Mouse (Mus musculus) limb, embryonic 11.5 days (tissue): ENCODE measurements around the gene Smim24. TPM values are rescaled to one million over a fixed set of nuclear protein-coding genes. Genes with fewer than 3 reads are reported as not detected.

Source experiments
- ATAC-seq: fragments of 200-750 bp; cut with Nextera tagmentation; 2 replicates; pipeline ENCODE4 v1.8.0; 2017; ENCODE audit warnings: low read depth; ENCODE audit not compliant: insufficient number of reproducible peaks, low FRiP score, low TSS enrichment
- DNase-seq: peaks from one replicate; pipeline ENCODE4 v3.0.0-alpha.2; 2015; ENCODE audit warnings: low spot score
- H3K27ac ChIP-seq: fragments of 300-500 bp; sonication (generic); replicated peaks from 2 replicates; pipeline ENCODE4 v1.5.1; 2014; ENCODE audit warnings: low read depth, mild to moderate bottlenecking, low read length
- H3K27me3 ChIP-seq: fragments of 300-500 bp; sonication (generic); 2 replicates; pipeline ENCODE4 v1.6.1; 2014; ENCODE audit warnings: mild to moderate bottlenecking, low read length, mixed read lengths; ENCODE audit not compliant: control insufficient read depth, insufficient read depth
- H3K36me3 ChIP-seq: fragments of 300-500 bp; sonication (generic); 2 replicates; pipeline ENCODE4 v1.6.1; 2014; ENCODE audit warnings: mild to moderate bottlenecking, low read length, moderate library complexity, mixed read lengths; ENCODE audit not compliant: control insufficient read depth, insufficient read depth
- H3K4me1 ChIP-seq: fragments of 300-500 bp; sonication (generic); 2 replicates; pipeline ENCODE4 v1.6.1; 2014; ENCODE audit warnings: low read length, mixed read lengths; ENCODE audit not compliant: control insufficient read depth, insufficient read depth
- H3K4me2 ChIP-seq: fragments of 300-500 bp; sonication (generic); 2 replicates; pipeline ENCODE4 v1.6.1; 2014; ENCODE audit warnings: low read depth, mild to moderate bottlenecking, moderate library complexity; ENCODE audit not compliant: severe bottlenecking
- H3K4me3 ChIP-seq: fragments of 300-500 bp; sonication (generic); 2 replicates; pipeline ENCODE4 v1.5.1; 2014; ENCODE audit warnings: low read depth, low read length
- H3K9ac ChIP-seq: fragments of 300-500 bp; sonication (generic); 2 replicates; pipeline ENCODE4 v1.6.1; 2014; ENCODE audit warnings: mild to moderate bottlenecking, low read length
- H3K9me3 ChIP-seq: fragments of 300-500 bp; sonication (generic); 2 replicates; pipeline ENCODE4 v1.6.1; 2016; ENCODE audit warnings: low read length; ENCODE audit not compliant: control insufficient read depth
- WGBS: fragments of 180-500 bp; shearing (Covaris S2); extraction: QIAGEN DNeasy Blood & Tissue Kit; methylation state at CpG from one replicate; pipeline ENCODE4 v1.1.7; 2014; 5-methylcytosine and 5-hydroxymethylcytosine counted together
- polyA plus RNA-seq: library from polyadenylated mRNA; unstranded; fragments of >200 nt; fragmentation: Nextera tagmentation; extraction: Ambion mirVana; gene quantifications from 2 replicates; pipeline ENCODE4 v1.2.1, GENCODE M21; 2014

The Smim24 gene
- polyA plus RNA-seq, 1 experiment from 2014 or later = 3.4 TPM

GRCm38 (mm10) chr10:81426081-81426671 lies 33.3 kb downstream of the Smim24 start:
- Histone ChIP-seq H3K36me3 (no peaks in the 10 kb centered on the region), H3K9me3 (no peaks in the 10 kb centered on the region), H3K4me2 (peak overlapping the region; percentile 65), H3K27ac (no peak overlapping the region), H3K9ac (peak overlapping the region; percentile 50; the same call in 1 of the 2 replicates), H3K4me1 (peaks cover 15% of the 10 kb centered on the region), H3K4me3 (peak overlapping the region; percentile 40), H3K27me3 (peaks cover 44% of the 10 kb centered on the region)
- 3% methylated on average over 25 of the region's 33 CpGs for WGBS
- ATAC-seq (no peak), DNase-seq (peak; percentile 30)

GRCm38 (mm10) chr10:81426897-81427296 lies 34.0 kb downstream of the Smim24 start:
- H3K4me1 ChIP-seq = peaks cover 17% of the 10 kb centered on the region
- H3K27me3 ChIP-seq = peaks cover 49% of the 10 kb centered on the region
- peak; percentile 44 for DNase-seq
- ATAC-seq = no peak
- H3K4me2 ChIP-seq = peak overlapping the region; percentile 65
- WGBS = 1% methylated on average over 37 of the region's 38 CpGs
- H3K9me3 ChIP-seq = no peaks in the 10 kb centered on the region
- peak overlapping the region; percentile 40 for H3K4me3 ChIP-seq
- no peaks in the 10 kb centered on the region for H3K36me3 ChIP-seq
- no peak overlapping the region for H3K27ac ChIP-seq
- peak overlapping the region; percentile 50 for H3K9ac ChIP-seq

GRCm38 (mm10) chr10:81427327-81427726 lies 34.5 kb downstream of the Smim24 start:
- no peak overlapping the region; the same call in 1 of the 2 replicates for H3K9ac ChIP-seq
- 35% methylated on average over 3 of the region's 3 CpGs for WGBS
- peak overlapping the region; percentile 65 for H3K4me2 ChIP-seq
- DNase-seq (peak; percentile 24), ATAC-seq (no peak)
- H3K4me1 ChIP-seq = peaks cover 17% of the 10 kb centered on the region
- no peaks in the 10 kb centered on the region for H3K36me3 ChIP-seq
- H3K27ac ChIP-seq = no peak overlapping the region
- H3K9me3 ChIP-seq = no peaks in the 10 kb centered on the region
- H3K4me3 ChIP-seq = peak overlapping the region; percentile 40
- H3K27me3 ChIP-seq = peaks cover 49% of the 10 kb centered on the region

GRCm38 (mm10) chr10:81427804-81428506 lies 35.1 kb downstream of the Smim24 start:
- Histone ChIP-seq H3K4me1 (peaks cover 17% of the 10 kb centered on the region), H3K4me2 (no peak overlapping the region)

GRCm38 (mm10) chr10:81428507-81428870 lies 35.6 kb downstream of the Smim24 start:
- DNase-seq = no peak
- Histone ChIP-seq H3K4me3 (no peak overlapping the region), H3K4me1 (peaks cover 21% of the 10 kb centered on the region), H3K9me3 (no peaks in the 10 kb centered on the region), H3K36me3 (no peaks in the 10 kb centered on the region), H3K27me3 (peaks cover 49% of the 10 kb centered on the region), H3K27ac (no peak overlapping the region), H3K4me2 (no peak overlapping the region), H3K9ac (no peak overlapping the region)
- no peak for ATAC-seq
- WGBS = 85% methylated on average over 7 of the region's 7 CpGs

More at GRCm38 (mm10) chr10:81427804-81428506, 35.1 kb downstream of the Smim24 start:
- Histone ChIP-seq H3K4me3 (no peak overlapping the region), H3K36me3 (no peaks in the 10 kb centered on the region), H3K27me3 (peaks cover 49% of the 10 kb centered on the region), H3K9ac (no peak overlapping the region), H3K27ac (no peak overlapping the region), H3K9me3 (no peaks in the 10 kb centered on the region)
- 66% methylated on average over 8 of the region's 8 CpGs for WGBS
- ATAC-seq = no peak
- DNase-seq = peak; percentile 19

GRCm38 (mm10) chr10:81429092-81429491 lies 36.2 kb downstream of the Smim24 start:
- no peak for DNase-seq

GRCm38 (mm10) chr10:81429605-81430061 lies 36.8 kb downstream of the Smim24 start:
- Histone ChIP-seq H3K4me2 (peak overlapping the region; percentile 93), H3K27me3 (peaks cover 46% of the 10 kb centered on the region), H3K4me1 (peaks cover 18% of the 10 kb centered on the region), H3K27ac (peak overlapping the region; percentile 68), H3K4me3 (peak overlapping the region; percentile 78), H3K9ac (peak overlapping the region; percentile 76), H3K9me3 (no peaks in the 10 kb centered on the region), H3K36me3 (no peaks in the 10 kb centered on the region)
- peak; percentile 22 for ATAC-seq
- DNase-seq = peak; percentile 84
- WGBS = 0% methylated on average over 20 of the region's 20 CpGs

More at GRCm38 (mm10) chr10:81429092-81429491, 36.2 kb downstream of the Smim24 start:
- Histone ChIP-seq H3K9me3 (no peaks in the 10 kb centered on the region), H3K27me3 (peaks cover 49% of the 10 kb centered on the region), H3K36me3 (no peaks in the 10 kb centered on the region), H3K27ac (no peak overlapping the region), H3K4me1 (peaks cover 21% of the 10 kb centered on the region), H3K4me3 (peak overlapping the region; percentile 78; the same call in 1 of the 2 replicates), H3K4me2 (no peak overlapping the region), H3K9ac (no peak overlapping the region)
- ATAC-seq = no peak
- 19% methylated on average over 2 of the region's 2 CpGs for WGBS

- Histone ChIP-seq H3K4me3 (peak overlapping the region; percentile 78), H3K9ac (peak overlapping the region; percentile 76), H3K27me3 (peaks cover 40% of the 10 kb centered on the region), H3K9me3 (no peaks in the 10 kb centered on the region), H3K4me1 (peaks cover 18% of the 10 kb centered on the region), H3K36me3 (no peaks in the 10 kb centered on the region), H3K27ac (peak overlapping the region; percentile 68), H3K4me2 (peak overlapping the region; percentile 93)
- 0% methylated on average over 67 of the region's 89 CpGs for WGBS
- DNase-seq = peak; percentile 81
- ATAC-seq = no peak
These were observed 37.4 kb downstream of the Smim24 start for GRCm38 (mm10) chr10:81430141-81430830.
